Mouse (Mus musculus) inflammation-experienced regulatory T-cells, adult 16 weeks (primary cell): ENCODE measurements around the gene Prune1. TPM values are rescaled to one million over a fixed set of nuclear protein-coding genes. Genes with fewer than 3 reads are reported as not detected.

Experiments used
- polyA plus RNA-seq: library from polyadenylated mRNA; unstranded; fragments of 100-300 nt; shearing (Covaris generic); gene quantifications from one replicate; pipeline ENCODE4 v1.2.1, GENCODE M21; 2017

The Prune1 gene
- polyA plus RNA-seq = 8.3 TPM

DNA sequence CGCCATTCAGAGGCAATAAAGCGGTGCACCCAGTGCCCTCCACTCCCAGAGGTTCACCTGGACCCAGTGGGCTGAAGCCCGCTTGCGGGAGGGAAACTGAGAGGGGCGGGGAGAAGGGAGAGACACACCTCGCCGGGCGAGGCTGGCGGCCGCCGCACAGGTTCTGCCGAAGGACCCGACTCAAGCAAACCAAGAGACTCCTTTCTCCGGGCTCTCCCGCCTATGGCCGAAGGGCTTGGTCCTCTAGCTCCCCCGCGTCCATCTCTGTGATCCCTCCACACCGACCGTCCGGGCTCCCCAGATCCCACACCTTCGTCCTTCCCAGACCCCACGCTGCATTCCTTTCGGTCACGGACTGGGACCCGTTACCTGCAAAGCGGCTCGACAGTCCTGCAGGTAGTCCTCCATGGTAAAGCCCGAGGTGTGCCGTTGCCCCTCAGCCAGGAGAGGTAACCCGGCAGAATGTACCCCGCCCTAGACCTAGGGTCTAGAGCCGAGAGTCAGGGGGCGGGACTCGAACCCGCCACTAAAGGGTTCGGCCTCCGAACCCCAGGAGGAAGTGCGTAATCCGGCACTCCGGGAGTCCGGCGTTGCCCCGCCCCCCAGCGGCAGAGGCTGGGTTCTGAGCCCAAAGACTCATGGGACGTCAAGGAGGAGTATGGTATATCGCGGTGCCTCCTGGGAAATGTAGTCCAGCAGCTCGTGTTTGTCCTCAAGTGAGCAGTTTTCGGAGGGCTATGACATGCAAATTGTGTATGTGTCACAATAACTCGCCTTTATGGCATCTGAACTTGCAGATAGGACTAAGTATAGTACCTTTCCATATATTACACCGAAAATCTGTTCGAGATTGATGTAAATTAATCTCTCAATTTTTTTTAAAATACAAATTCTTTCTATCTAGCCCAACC lies at the start of gene Prune1, which contains the start of gene Mindy1:
Prune1 (minus strand) TSS at position 861 of the 911 bp plus-strand sequence.
Mindy1 (plus strand) TSS at position 130 of the 911 bp plus-strand sequence.

GRCm38 (mm10) chr3:95314486-95315093 lies 32.7 kb upstream of the Prune1 start, which contains the start of gene Cers2:
Gene Cers2 (plus strand): TSS chr3:95314791.

GRCm38 (mm10) chr3:95307100-95307499 lies 25.2 kb upstream of the Prune1 start, which contains the start of gene Anxa9:
Gene Anxa9 (minus strand): TSS chr3:95307176.

DNA sequence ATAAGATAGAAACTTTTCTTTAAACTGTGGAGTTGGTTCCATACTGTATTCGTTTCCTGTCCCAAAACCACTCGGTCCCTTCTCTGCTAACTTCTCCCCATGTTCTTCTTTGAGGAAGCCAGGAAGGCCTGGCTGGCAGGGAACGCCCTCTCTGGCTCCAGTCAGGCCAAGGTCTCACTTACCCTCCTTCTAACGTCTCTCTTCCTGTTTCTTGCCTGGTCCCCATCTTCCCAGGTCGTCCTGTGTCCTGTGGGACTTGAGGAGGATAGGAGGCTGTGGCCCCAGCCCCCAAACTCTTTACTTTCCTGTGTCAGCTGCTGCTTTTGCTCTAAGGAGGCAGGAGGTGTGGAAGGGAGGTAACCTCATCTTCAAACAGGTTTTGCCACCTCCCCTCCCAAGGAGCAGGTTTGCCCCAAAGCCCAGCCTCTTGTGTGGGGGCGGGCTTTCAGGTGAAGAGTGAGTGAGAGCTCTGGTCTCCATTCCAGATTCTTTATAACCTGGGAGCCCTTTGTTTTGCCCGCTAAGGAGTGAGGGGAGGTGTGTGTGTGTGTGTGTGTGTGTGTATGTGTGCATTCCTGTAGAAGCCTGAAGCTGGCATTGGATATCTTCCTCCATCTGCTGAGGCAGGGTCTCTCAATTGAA lies 31.0 kb downstream of the Prune1 start, which contains the start of gene Bnipl:
Bnipl (minus strand) TSS at position 411 of the 642 bp plus-strand sequence.

GRCm38 (mm10) chr3:95241498-95241897 lies 40.4 kb downstream of the Prune1 start, which contains the start of gene Gm128:
Gene Gm128 (minus strand): TSS chr3:95241598.

GRCm38 (mm10) chr3:95231298-95232221 lies 50.3 kb downstream of the Prune1 start, which contains the start of gene Mllt11:
Gene Mllt11 (minus strand): TSS chr3:95232171.

DNA sequence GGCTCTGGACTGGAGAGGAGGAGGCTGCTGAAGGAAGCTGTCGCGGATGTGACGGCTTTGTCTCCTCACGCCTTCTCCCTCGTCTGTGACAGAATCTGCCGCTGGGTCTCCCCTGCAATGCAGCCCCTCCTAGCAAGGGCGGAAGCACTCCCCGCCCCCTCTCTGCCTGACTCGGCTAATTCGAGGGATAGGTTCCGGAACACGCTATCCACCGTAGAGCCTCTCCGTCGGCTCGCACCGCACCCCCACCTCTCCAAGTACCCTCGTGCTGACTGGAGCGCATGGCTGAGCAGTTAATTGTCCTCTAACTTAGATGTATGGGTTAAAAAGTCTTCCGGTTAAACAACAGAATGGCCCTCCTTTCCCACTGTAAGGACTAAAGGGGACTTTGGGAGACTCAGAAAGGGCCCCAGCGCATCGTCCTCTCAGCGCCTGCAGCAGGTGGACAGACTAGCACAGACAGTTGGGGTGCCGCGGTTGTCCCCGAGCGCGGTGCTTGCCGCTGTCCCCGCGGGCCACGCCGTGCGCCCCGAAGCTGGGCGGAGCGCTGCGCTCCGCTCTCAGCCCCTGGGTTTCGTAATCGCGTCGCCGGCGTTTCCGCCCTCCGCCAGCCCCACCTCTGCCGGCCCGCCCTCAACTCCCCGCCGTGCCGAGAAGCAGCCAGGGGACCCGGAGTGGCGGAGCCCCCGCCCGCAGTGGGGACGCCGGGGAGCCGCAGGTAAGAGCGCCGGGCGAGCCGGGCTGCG lies 53.6 kb downstream of the Prune1 start, which contains the start of gene Cdc42se1:
Cdc42se1 (plus strand) TSS at position 585 of the 746 bp plus-strand sequence.

DNA sequence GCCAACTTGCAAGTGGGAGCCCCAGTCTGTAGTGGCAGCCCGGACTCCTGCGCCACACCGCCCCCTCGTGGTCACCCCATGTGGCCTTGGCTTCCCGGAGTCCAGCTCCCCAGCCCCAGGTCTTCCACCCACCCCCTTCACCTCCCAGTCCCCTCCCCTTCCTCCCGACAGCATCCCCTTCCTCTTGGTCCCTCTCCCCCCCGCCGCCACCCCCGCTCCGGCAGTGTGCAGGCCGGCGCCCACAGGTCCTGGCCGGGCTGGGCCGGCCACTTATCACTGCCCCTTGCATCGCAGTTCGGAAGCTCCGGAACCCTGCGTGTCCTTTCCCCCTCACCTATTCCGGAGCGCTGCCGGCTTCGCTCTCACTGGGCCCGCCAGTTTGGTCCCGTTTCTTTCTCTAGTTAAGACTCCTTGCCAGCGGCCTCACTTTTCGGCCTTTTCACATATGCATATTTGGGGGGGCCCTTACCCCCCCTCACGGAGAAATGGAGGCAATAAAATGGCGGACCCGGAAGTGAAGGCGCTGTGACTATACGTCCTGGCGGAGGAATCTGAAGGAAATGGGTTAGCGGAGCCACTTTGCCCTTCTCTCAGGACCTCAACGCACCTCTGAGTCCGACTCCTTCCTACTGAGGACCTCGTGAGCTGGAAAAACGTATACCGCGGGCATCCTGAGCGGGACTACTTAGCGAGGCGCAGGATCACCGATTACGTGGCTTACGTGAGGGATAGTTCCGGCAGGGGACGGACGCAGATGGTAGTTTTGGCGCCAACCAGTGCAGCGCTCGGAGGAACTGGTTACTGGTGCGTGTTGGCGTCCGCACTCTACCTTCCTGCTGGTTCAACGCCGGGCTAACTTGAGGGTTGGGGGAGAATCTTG lies 64.4 kb downstream of the Prune1 start, which contains the start of gene Gabpb2:
Gabpb2 (minus strand) TSS at position 662 of the 880 bp plus-strand sequence.

Other genes with a start within 250 kb of the Prune1 start
- 321 TPM for gene Psmd4, start 239.5 kb downstream of the Prune1 start, polyA plus RNA-seq
- gene Pip5k1a, start 175.1 kb downstream of the Prune1 start, polyA plus RNA-seq = 37.0 TPM
- gene Vps72, start 171.1 kb downstream of the Prune1 start, polyA plus RNA-seq = 128 TPM
- 3.8 TPM for gene Tmod4, start 157.6 kb downstream of the Prune1 start, polyA plus RNA-seq
- 111 TPM for gene Scnm1, start 148.1 kb downstream of the Prune1 start, polyA plus RNA-seq
- 34.8 TPM for gene Lysmd1, start 148.0 kb downstream of the Prune1 start, polyA plus RNA-seq
- 282 TPM for gene Tnfaip8l2, start 139.7 kb downstream of the Prune1 start, polyA plus RNA-seq
- gene Sema6c, start 121.6 kb downstream of the Prune1 start, polyA plus RNA-seq = 0.43 TPM
- gene Gabpb2, start 64.2 kb downstream of the Prune1 start, polyA plus RNA-seq = 34.6 TPM
- gene Cdc42se1, start 53.3 kb downstream of the Prune1 start, polyA plus RNA-seq = 454 TPM
- 9.5 TPM for gene Mllt11, start 49.9 kb downstream of the Prune1 start, polyA plus RNA-seq
- gene Gm128, start 40.5 kb downstream of the Prune1 start, polyA plus RNA-seq = 1.4 TPM
- not detected for gene Bnipl, start 30.9 kb downstream of the Prune1 start, polyA plus RNA-seq
- gene Mindy1, start 731 bp downstream of the Prune1 start, polyA plus RNA-seq = 37.4 TPM
- 0.89 TPM for gene Anxa9, start 25.1 kb upstream of the Prune1 start, polyA plus RNA-seq
- 332 TPM for gene Cers2, start 32.7 kb upstream of the Prune1 start, polyA plus RNA-seq
- 56.6 TPM for gene Setdb1, start 75.1 kb upstream of the Prune1 start, polyA plus RNA-seq
- gene 4930558C23Rik, start 120.8 kb upstream of the Prune1 start, polyA plus RNA-seq = not detected
- 66.5 TPM for gene Arnt, start 152.3 kb upstream of the Prune1 start, polyA plus RNA-seq
- gene Ctsk, start 217.2 kb upstream of the Prune1 start, polyA plus RNA-seq = 0.20 TPM
- gene Ctss, start 244.7 kb upstream of the Prune1 start, polyA plus RNA-seq = 404 TPM